Mouse (Mus musculus) lung, postnatal 25 days (tissue): ENCODE results near the gene Olfr853.

ENCODE experiments used
- DNase-seq: peaks from one replicate; pipeline ENCODE4 v3.0.0; 2022; ENCODE audit warnings: low spot score

Olfr853 gene

DNA sequence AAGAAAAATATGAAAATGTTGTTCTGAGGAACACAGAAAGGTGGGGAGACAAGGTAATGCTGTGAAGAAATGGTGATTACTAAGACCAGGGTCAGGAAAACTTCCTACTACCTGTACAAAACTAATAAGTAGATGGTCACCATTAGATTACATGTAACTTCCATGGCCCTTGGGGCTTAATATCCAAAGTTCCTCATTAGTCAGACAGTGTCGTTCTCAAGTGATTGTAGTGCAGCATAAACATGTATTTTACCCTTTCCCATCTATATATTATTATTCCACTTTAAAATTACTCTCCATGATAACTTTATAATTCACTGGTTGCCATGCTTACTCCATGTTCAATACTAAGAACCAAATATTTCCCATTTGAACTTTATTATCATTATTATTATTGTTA lies at the start of gene Olfr853:
Gene Olfr853, minus strand, starts transcription at position 101 of the 400 bp plus-strand sequence.
- no peak for DNase-seq

DNA sequence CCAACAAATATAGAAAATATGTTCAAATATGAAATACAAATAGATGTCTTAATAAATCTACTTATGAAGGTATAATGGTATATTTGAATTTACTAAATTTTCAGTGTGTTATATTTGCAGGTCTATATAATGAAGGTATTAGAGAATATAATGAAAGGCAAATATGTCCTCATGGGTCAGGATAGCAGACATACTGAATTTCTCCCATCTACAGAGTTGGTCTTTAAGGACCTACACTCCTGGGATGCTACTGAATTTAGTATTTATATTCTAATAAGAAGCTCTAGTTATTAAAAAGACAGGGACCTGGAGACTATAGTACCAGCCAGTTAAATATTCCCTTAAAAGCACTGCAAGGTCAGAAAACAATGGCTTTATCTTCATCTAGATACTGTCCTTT lies 41.4 kb upstream of the Olfr853 start, which contains the start of gene Olfr855:
Gene Olfr855, plus strand, starts transcription at position 301 of the 400 bp plus-strand sequence.
- DNase-seq = no peak

DNA sequence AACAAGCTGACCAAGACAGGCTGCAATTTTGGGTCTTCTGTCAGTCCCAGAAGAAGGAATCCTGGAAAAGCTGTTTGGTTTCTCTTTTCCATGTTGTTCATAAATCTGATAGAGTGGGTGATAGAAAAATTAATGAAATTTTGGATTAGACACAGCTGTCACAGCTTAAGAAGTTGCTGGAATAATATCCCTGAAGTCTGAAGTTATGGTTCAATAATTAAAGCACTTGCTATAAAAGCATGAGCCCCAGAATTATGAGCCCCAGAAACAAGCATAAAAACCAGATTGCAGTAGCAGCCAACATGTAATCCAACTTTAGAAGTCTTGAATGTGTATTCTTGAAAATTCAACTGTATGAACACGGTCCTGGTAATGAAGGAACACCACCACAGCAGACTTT lies 26.4 kb upstream of the Olfr853 start, which contains the start of gene Olfr854:
Gene Olfr854, minus strand, starts transcription at position 101 of the 400 bp plus-strand sequence.
- no peak for DNase-seq

DNA sequence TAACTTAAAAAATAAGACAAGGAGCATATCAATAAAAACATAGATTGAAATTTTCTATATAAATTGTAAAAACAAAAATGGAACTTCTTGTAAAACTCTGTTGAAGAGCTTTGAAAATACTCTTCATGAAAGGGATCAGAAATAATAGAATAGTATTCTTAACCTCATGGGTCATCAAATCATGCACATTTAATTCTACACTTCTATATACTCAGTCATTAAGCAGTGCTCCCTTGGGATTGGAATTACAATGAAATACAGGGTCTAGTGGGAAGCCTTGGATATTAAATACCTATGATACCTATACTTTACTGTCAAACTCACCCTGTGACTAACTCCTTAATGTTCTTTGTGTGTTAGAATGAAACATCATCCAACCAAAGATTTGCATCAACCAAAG lies 47.9 kb downstream of the Olfr853 start, which contains the start of gene Olfr851:
Gene Olfr851, plus strand, starts transcription at position 301 of the 400 bp plus-strand sequence.
- DNase-seq = no peak
